Mouse (Mus musculus) MEL (cell line): ENCODE measurements around the gene Olfr56.

Experiments
- CTCF ChIP-seq, 3 experiments: IDR thresholded peaks in 2 of 3; conservative IDR thresholded peaks in 1 of 3; 2 replicates each; pipeline ENCODE4 v1.5.1; 2011 to 2012; ENCODE audit warnings: low read length in 3 of 3, low read depth in 2 of 3, mild to moderate bottlenecking in 2 of 3, improper control_type of control experiment in 1 of 3, inconsistent platforms in 1 of 3, mixed read lengths in 1 of 3, moderate library complexity in 1 of 3; ENCODE audit not compliant: control insufficient read depth in 1 of 3, insufficient read depth in 1 of 3, poor library complexity in 1 of 3, severe bottlenecking in 1 of 3
- ELF1 ChIP-seq: IDR thresholded peaks from 2 replicates; pipeline ENCODE4 v1.6.1; 2014; ENCODE audit warnings: low read depth, mild to moderate bottlenecking, inconsistent platforms, low read length, improper control_type of control experiment, moderate library complexity
- MAX ChIP-seq: IDR thresholded peaks from 2 replicates; pipeline ENCODE4 v1.6.1; 2011; ENCODE audit warnings: low read length, improper control_type of control experiment
- POLR2A ChIP-seq, 2 experiments: IDR thresholded peaks; 2 replicates each; pipeline ENCODE4 v1.6.1; 2011 to 2012; ENCODE audit warnings: low read length in 2 of 2, mild to moderate bottlenecking in 2 of 2, control low read depth in 1 of 2, improper control_type of control experiment in 1 of 2, low read depth in 1 of 2, moderate library complexity in 1 of 2; ENCODE audit not compliant: control insufficient read depth in 1 of 2, insufficient read depth in 1 of 2, poor library complexity in 1 of 2
- SIN3A ChIP-seq: IDR thresholded peaks from 2 replicates; pipeline ENCODE4 v1.6.1; 2012; ENCODE audit warnings: low read length, improper control_type of control experiment, inconsistent platforms
- TAL1 ChIP-seq: IDR thresholded peaks from 2 replicates; pipeline ENCODE4 v1.6.1; 2012; ENCODE audit warnings: mild to moderate bottlenecking, inconsistent platforms, low read length, moderate library complexity, mixed read lengths
- TBP ChIP-seq: IDR thresholded peaks from 2 replicates; pipeline ENCODE4 v1.8.0; 2011; ENCODE audit warnings: low read depth, low read length, improper control_type of control experiment
- USF1 ChIP-seq: IDR thresholded peaks from 2 replicates; pipeline ENCODE4 v1.6.1; 2014; ENCODE audit warnings: low read depth, mild to moderate bottlenecking, inconsistent platforms, low read length, improper control_type of control experiment, moderate library complexity

GRCm38 (mm10) chr11:49095367-49095766 is 116.7 kb downstream of the Olfr56 start:
- TF ChIP-seq USF1 (no peak), CTCF (IDR thresholded peaks at IDR 0.05 in 2 of 3, conservative IDR thresholded peaks at IDR 0.05 in 1 of 3; ENCODE audit: control insufficient read depth in 1 of 3, insufficient read depth in 1 of 3, low read depth in 2 of 3, low read length in 3 of 3, poor library complexity in 1 of 3, severe bottlenecking in 1 of 3) (no peak), ELF1 (no peak), POLR2A (IDR thresholded peaks at IDR 0.05; ENCODE audit: control insufficient read depth in 1 of 2, insufficient read depth in 1 of 2, low read depth in 1 of 2, low read length in 2 of 2, poor library complexity in 1 of 2) (no peak), SIN3A (no peak), TAL1 (no peak), TBP (no peak), MAX (no peak)
